Mouse (Mus musculus) bone marrow macrophage, adult 2 months (primary cell): ENCODE data around the gene Troap.

Experiments
- CTCF ChIP-seq: IDR thresholded peaks from 2 replicates; pipeline ENCODE4 v1.5.1; 2012; ENCODE audit warnings: low read depth, mild to moderate bottlenecking, low read length, moderate library complexity
- POLR2A ChIP-seq: IDR thresholded peaks from 2 replicates; pipeline ENCODE4 v1.6.1; 2012; ENCODE audit warnings: mild to moderate bottlenecking, low read depth, low read length, borderline replicate concordance

DNA sequence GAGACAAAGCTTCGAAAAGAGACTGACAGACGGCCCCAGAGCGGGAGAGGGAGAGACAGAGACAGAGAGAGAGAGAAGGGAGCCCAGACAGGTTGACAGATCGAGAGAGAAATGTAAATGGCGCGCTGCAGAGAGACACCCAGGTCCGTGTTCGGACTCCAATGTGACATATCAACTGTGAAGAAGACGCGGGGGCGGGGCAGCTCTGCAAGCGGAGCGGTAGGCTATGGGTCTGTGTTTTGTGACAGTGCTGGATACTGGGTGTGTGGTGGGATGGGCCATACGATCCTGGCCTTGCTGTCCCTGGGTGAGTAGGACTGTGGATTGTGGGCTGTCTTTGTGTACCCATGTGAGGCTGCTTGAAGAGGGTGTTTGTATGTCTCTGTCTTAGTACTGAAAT, 14.7 kb downstream of the Troap start:
- TF ChIP-seq CTCF (no peak), POLR2A (no peak)
